Mouse (Mus musculus) forebrain, embryonic 10.5 days (tissue): ENCODE measurements at regions not wholly inside any gene's neighbourhood (a gene's known extent, or its start where the extent isn't known, plus 50 kb on each side); places are given as distances from the start of the nearest gene placed in this dataset.
A peak's percentile ranks its signal among the peaks of the same experiment; 100 is the strongest.

Source experiments
- DNase-seq: peaks from one replicate; pipeline ENCODE4 v3.0.0-alpha.2; 2017; ENCODE audit warnings: low spot score; ENCODE audit errors: extremely low spot score
- H3K27ac ChIP-seq: fragments of 300-500 bp; sonication (generic); 2 replicates; pipeline ENCODE4 v1.5.1; 2016; ENCODE audit warnings: mild to moderate bottlenecking
- H3K27me3 ChIP-seq: fragments of 300-500 bp; sonication (generic); 2 replicates; pipeline ENCODE4 v1.6.1; 2016; ENCODE audit warnings: mild to moderate bottlenecking; ENCODE audit not compliant: poor library complexity, severe bottlenecking
- H3K36me3 ChIP-seq: fragments of 300-500 bp; sonication (generic); replicated peaks from 2 replicates; pipeline ENCODE4 v1.6.1; 2016; ENCODE audit warnings: mild to moderate bottlenecking, moderate library complexity
- H3K4me1 ChIP-seq: fragments of 300-500 bp; sonication (generic); 2 replicates; pipeline ENCODE4 v1.6.1; 2016
- H3K4me3 ChIP-seq: fragments of 300-500 bp; sonication (generic); 2 replicates; pipeline ENCODE4 v1.5.1; 2016; ENCODE audit warnings: mild to moderate bottlenecking, moderate library complexity
- H3K9me3 ChIP-seq: fragments of 300-500 bp; sonication (generic); 2 replicates; pipeline ENCODE4 v1.6.1; 2016; ENCODE audit warnings: mild to moderate bottlenecking, moderate library complexity
- WGBS: fragments of 180-500 bp; shearing (Covaris S2); methylation state at CpG from one replicate; pipeline ENCODE4 v1.1.7; 2016; 5-methylcytosine and 5-hydroxymethylcytosine counted together

GRCm38 (mm10) chr13:99847531-99847930 is 53.4 kb downstream of the Cartpt start:
- no peak for DNase-seq
- H3K27ac ChIP-seq = peak overlapping the region; percentile 41; the same call in 1 of the 2 replicates

GRCm38 (mm10) chr13:99842626-99843025 is 58.3 kb downstream of the Cartpt start:
- Histone ChIP-seq H3K4me3 (no peak overlapping the region), H3K9me3 (no peaks in the 10 kb centered on the region), H3K27me3 (no peaks in the 10 kb centered on the region), H3K36me3 (no peaks in the 10 kb centered on the region), H3K4me1 (peaks cover 9% of the 10 kb centered on the region), H3K27ac (no peak overlapping the region)
- no peak for DNase-seq
- 56% methylated on average over 9 of the region's 9 CpGs for WGBS

More at GRCm38 (mm10) chr13:99847531-99847930, 53.4 kb downstream of the Cartpt start:
- peaks cover 16% of the 10 kb centered on the region for H3K4me1 ChIP-seq
- no peaks in the 10 kb centered on the region for H3K27me3 ChIP-seq
- H3K4me3 ChIP-seq = no peak overlapping the region
- 64% methylated on average over 13 of the region's 13 CpGs for WGBS
- H3K9me3 ChIP-seq = no peaks in the 10 kb centered on the region
- H3K36me3 ChIP-seq = no peaks in the 10 kb centered on the region

- no peak for DNase-seq
These were observed 61.4 kb downstream of the Cartpt start for GRCm38 (mm10) chr13:99839446-99839845.

GRCm38 (mm10) chr13:99837772-99838425 is 63.0 kb downstream of the Cartpt start:
- peak overlapping the region; percentile 58; the same call in 1 of the 2 replicates for H3K27ac ChIP-seq

More at GRCm38 (mm10) chr13:99839446-99839845, 61.4 kb downstream of the Cartpt start:
- 83% methylated on average over 9 of the region's 9 CpGs for WGBS
- no peaks in the 10 kb centered on the region for H3K36me3 ChIP-seq
- peaks cover under 1% of the 10 kb centered on the region; the same call in 1 of the 2 replicates for H3K9me3 ChIP-seq
- no peak overlapping the region for H3K27ac ChIP-seq
- peaks cover 12% of the 10 kb centered on the region; the same call in 1 of the 2 replicates for H3K4me1 ChIP-seq
- H3K27me3 ChIP-seq = no peaks in the 10 kb centered on the region
- H3K4me3 ChIP-seq = no peak overlapping the region

GRCm38 (mm10) chr13:99837180-99837579 is 63.7 kb downstream of the Cartpt start:
- 90% methylated on average over 6 of the region's 6 CpGs for WGBS
- no peak overlapping the region for H3K27ac ChIP-seq
- H3K36me3 ChIP-seq = 0 out of 2 replicates have a peak, but pooled peaks cover 3% of the 10 kb centered on the region
- peaks cover 14% of the 10 kb centered on the region for H3K9me3 ChIP-seq
- no peak for DNase-seq
- peaks cover 12% of the 10 kb centered on the region; the same call in 1 of the 2 replicates for H3K4me1 ChIP-seq
- H3K27me3 ChIP-seq = no peaks in the 10 kb centered on the region
- no peak overlapping the region for H3K4me3 ChIP-seq

More at GRCm38 (mm10) chr13:99837772-99838425, 63.0 kb downstream of the Cartpt start:
- Histone ChIP-seq H3K4me1 (peaks cover 12% of the 10 kb centered on the region; the same call in 1 of the 2 replicates), H3K9me3 (peaks cover 14% of the 10 kb centered on the region), H3K4me3 (no peak overlapping the region), H3K27me3 (no peaks in the 10 kb centered on the region), H3K36me3 (0 out of 2 replicates have a peak, but pooled peaks cover 3% of the 10 kb centered on the region)
- DNase-seq = peak; percentile 67
- 43% methylated on average over 11 of the region's 11 CpGs for WGBS

- DNase-seq = no peak
- H3K27ac ChIP-seq = no peak overlapping the region
These were observed 64.3 kb downstream of the Cartpt start for GRCm38 (mm10) chr13:99836586-99836985.

GRCm38 (mm10) chr13:99835518-99835917 is 65.4 kb downstream of the Cartpt start:
- no peak for DNase-seq
- 90% methylated on average over 8 of the region's 8 CpGs for WGBS
- Histone ChIP-seq H3K4me1 (peaks cover 12% of the 10 kb centered on the region; the same call in 1 of the 2 replicates), H3K4me3 (no peak overlapping the region), H3K9me3 (peaks cover 14% of the 10 kb centered on the region), H3K27ac (no peak overlapping the region), H3K27me3 (no peaks in the 10 kb centered on the region), H3K36me3 (0 out of 2 replicates have a peak, but pooled peaks cover 3% of the 10 kb centered on the region)

More at GRCm38 (mm10) chr13:99836586-99836985, 64.3 kb downstream of the Cartpt start:
- WGBS = 93% methylated on average over 5 of the region's 5 CpGs
- H3K9me3 ChIP-seq = peaks cover 14% of the 10 kb centered on the region
- H3K27me3 ChIP-seq = no peaks in the 10 kb centered on the region
- 0 out of 2 replicates have a peak, but pooled peaks cover 3% of the 10 kb centered on the region for H3K36me3 ChIP-seq
- peaks cover 12% of the 10 kb centered on the region; the same call in 1 of the 2 replicates for H3K4me1 ChIP-seq
- H3K4me3 ChIP-seq = no peak overlapping the region

GRCm38 (mm10) chr13:99830080-99830724 is 70.7 kb downstream of the Cartpt start:
- 0 out of 2 replicates have a peak, but pooled peaks cover 3% of the 10 kb centered on the region for H3K36me3 ChIP-seq
- H3K4me3 ChIP-seq = no peak overlapping the region
- no peak overlapping the region for H3K27ac ChIP-seq
- peaks cover 14% of the 10 kb centered on the region for H3K9me3 ChIP-seq
- no peak for DNase-seq
- H3K27me3 ChIP-seq = no peaks in the 10 kb centered on the region
- 94% methylated on average over 7 of the region's 7 CpGs for WGBS
- no peaks in the 10 kb centered on the region for H3K4me1 ChIP-seq

GRCm38 (mm10) chr13:99827573-99827972 is 73.3 kb downstream of the Cartpt start:
- Histone ChIP-seq H3K27ac (no peak overlapping the region), H3K9me3 (no peaks in the 10 kb centered on the region), H3K36me3 (no peaks in the 10 kb centered on the region), H3K4me3 (no peak overlapping the region), H3K27me3 (no peaks in the 10 kb centered on the region), H3K4me1 (no peaks in the 10 kb centered on the region)
- DNase-seq = no peak
- WGBS = 92% methylated on average over 7 of the region's 7 CpGs

GRCm38 (mm10) chr13:99824625-99825024 is 76.3 kb downstream of the Cartpt start:
- H3K4me1 ChIP-seq = no peaks in the 10 kb centered on the region
- DNase-seq = no peak
- no peaks in the 10 kb centered on the region for H3K36me3 ChIP-seq
- WGBS = 71% methylated on average over 8 of the region's 8 CpGs
- no peaks in the 10 kb centered on the region for H3K9me3 ChIP-seq
- no peaks in the 10 kb centered on the region for H3K27me3 ChIP-seq
- no peak overlapping the region for H3K4me3 ChIP-seq
- H3K27ac ChIP-seq = no peak overlapping the region

GRCm38 (mm10) chr13:99816666-99817065 is 84.2 kb downstream of the Cartpt start:
- H3K4me3 ChIP-seq = no peak overlapping the region
- 86% methylated on average over 6 of the region's 6 CpGs for WGBS
- H3K4me1 ChIP-seq = peaks cover 25% of the 10 kb centered on the region
- no peaks in the 10 kb centered on the region for H3K36me3 ChIP-seq
- no peaks in the 10 kb centered on the region for H3K27me3 ChIP-seq
- no peak for DNase-seq
- H3K27ac ChIP-seq = no peak overlapping the region
- no peaks in the 10 kb centered on the region for H3K9me3 ChIP-seq

GRCm38 (mm10) chr13:99815786-99816185 is 85.1 kb downstream of the Cartpt start:
- Histone ChIP-seq H3K4me3 (no peak overlapping the region), H3K9me3 (no peaks in the 10 kb centered on the region), H3K27ac (no peak overlapping the region), H3K27me3 (no peaks in the 10 kb centered on the region), H3K36me3 (no peaks in the 10 kb centered on the region), H3K4me1 (peaks cover 25% of the 10 kb centered on the region)
- no peak for DNase-seq
- WGBS = 82% methylated on average over 6 of the region's 6 CpGs

- H3K27ac ChIP-seq = no peak overlapping the region
- 62% methylated on average over 2 of the region's 2 CpGs for WGBS
These were observed 86.1 kb downstream of the Cartpt start for GRCm38 (mm10) chr13:99814801-99815200.

More at GRCm38 (mm10) chr13:99814801-99815200, 86.1 kb downstream of the Cartpt start:
- Histone ChIP-seq H3K4me1 (peaks cover 25% of the 10 kb centered on the region), H3K4me3 (no peak overlapping the region), H3K27me3 (no peaks in the 10 kb centered on the region), H3K36me3 (no peaks in the 10 kb centered on the region), H3K9me3 (no peaks in the 10 kb centered on the region)
- DNase-seq = no peak
